Mouse (Mus musculus) CH12.LX (cell line): ENCODE results near the gene Btd.

Experiments
- CTCF ChIP-seq, 2 experiments: IDR thresholded peaks in 1 of 2; conservative IDR thresholded peaks in 1 of 2; 2 replicates each; pipeline ENCODE4 v1.5.1; 2011 to 2012; ENCODE audit warnings: low read depth in 2 of 2, low read length in 2 of 2, improper control_type of control experiment in 1 of 2, inconsistent platforms in 1 of 2, mild to moderate bottlenecking in 1 of 2, moderate library complexity in 1 of 2
- EP300 ChIP-seq: IDR thresholded peaks from 2 replicates; pipeline ENCODE4 v1.6.1; 2011; ENCODE audit warnings: low read length, improper control_type of control experiment
- POLR2AphosphoS2 ChIP-seq: IDR thresholded peaks from 2 replicates; pipeline ENCODE4 v1.6.1; 2011; ENCODE audit warnings: low read depth, low read length, improper control_type of control experiment

GRCm38 (mm10) chr14:31594693-31595092 is 46.1 kb upstream of the Btd start:
- TF ChIP-seq EP300: no peak
- TF ChIP-seq POLR2AphosphoS2: no peak
- TF ChIP-seq CTCF (conservative IDR thresholded peaks at IDR 0.05 in 1 of 2, IDR thresholded peaks at IDR 0.05 in 1 of 2; ENCODE audit: low read depth in 2 of 2, low read length in 2 of 2): no peak
